Mouse (Mus musculus) ES-E14 (cell line): ENCODE data around the gene Dcun1d3.

Source experiments
- HCFC1 ChIP-seq: IDR thresholded peaks from 2 replicates; pipeline ENCODE4 v1.6.1; 2012; ENCODE audit warnings: low read length, inconsistent platforms, borderline replicate concordance; ENCODE audit not compliant: insufficient read depth
- MAFK ChIP-seq: IDR thresholded peaks from 2 replicates; pipeline ENCODE4 v1.6.1; 2014; ENCODE audit warnings: mild to moderate bottlenecking, low read depth, low read length, inconsistent platforms; ENCODE audit not compliant: insufficient read depth
- ZC3H11A ChIP-seq: IDR thresholded peaks from 2 replicates; pipeline ENCODE4 v1.6.1; 2012; ENCODE audit warnings: low read depth, mild to moderate bottlenecking, inconsistent platforms, low read length, borderline replicate concordance
- ZNF384 ChIP-seq: IDR thresholded peaks from 2 replicates; pipeline ENCODE4 v1.6.1; 2012; ENCODE audit warnings: low read depth, low read length, inconsistent platforms

- TF ChIP-seq MAFK (no peak), ZC3H11A (peak; percentile 92), HCFC1 (no peak), ZNF384 (no peak)
These were observed 47.0 kb downstream of the Dcun1d3 start for GRCm38 (mm10) chr7:119849096-119849495.
